Mouse (Mus musculus) hindbrain, embryonic 16.5 days (tissue): Measurements from ENCODE around the gene C730034F03Rik. TPM values are rescaled to one million over a fixed set of nuclear protein-coding genes. Genes with fewer than 3 reads are reported as not detected.

Source experiments
- ATAC-seq: fragments of 200-750 bp; cut with Nextera tagmentation; 2 replicates; pipeline ENCODE4 v1.8.0; 2017; ENCODE audit warnings: moderate TSS enrichment, moderate library complexity
- H3K27ac ChIP-seq: fragments of 300-500 bp; sonication (generic); 2 replicates; pipeline ENCODE4 v1.5.1; 2014; ENCODE audit warnings: low read depth, mild to moderate bottlenecking, control low read depth, low read length, moderate library complexity
- H3K27me3 ChIP-seq: fragments of 300-500 bp; sonication (generic); replicated peaks from 2 replicates; pipeline ENCODE4 v1.6.1; 2014; ENCODE audit warnings: low read length; ENCODE audit not compliant: control insufficient read depth, insufficient read depth
- H3K36me3 ChIP-seq: fragments of 300-500 bp; sonication (generic); 2 replicates; pipeline ENCODE4 v1.6.1; 2014; ENCODE audit warnings: mild to moderate bottlenecking, low read length, moderate library complexity, mixed read lengths; ENCODE audit not compliant: control insufficient read depth, insufficient read depth
- H3K4me1 ChIP-seq: fragments of 300-500 bp; sonication (generic); 2 replicates; pipeline ENCODE4 v1.6.1; 2014; ENCODE audit warnings: low read depth, low read length; ENCODE audit not compliant: control insufficient read depth, insufficient read depth
- H3K4me2 ChIP-seq: fragments of 300-500 bp; sonication (generic); 2 replicates; pipeline ENCODE4 v1.6.1; 2014; ENCODE audit warnings: mild to moderate bottlenecking, low read length, control low read depth, moderate library complexity
- H3K4me3 ChIP-seq: fragments of 300-500 bp; sonication (generic); 2 replicates; pipeline ENCODE4 v1.5.1; 2014; ENCODE audit warnings: mild to moderate bottlenecking, low read length, control low read depth, moderate library complexity
- H3K9ac ChIP-seq: fragments of 300-500 bp; sonication (generic); 2 replicates; pipeline ENCODE4 v1.6.1; 2014; ENCODE audit warnings: low read depth, mild to moderate bottlenecking, control low read depth, low read length, moderate library complexity
- H3K9me3 ChIP-seq: fragments of 300-500 bp; sonication (generic); 2 replicates; pipeline ENCODE4 v1.6.1; 2014; ENCODE audit warnings: mild to moderate bottlenecking, low read length, moderate library complexity; ENCODE audit not compliant: control insufficient read depth
- WGBS: fragments of 180-500 bp; shearing (Covaris S2); extraction: QIAGEN DNeasy Blood & Tissue Kit; methylation state at CpG from one replicate; pipeline ENCODE4 v1.1.7; 2014; 5-methylcytosine and 5-hydroxymethylcytosine counted together
- polyA plus RNA-seq: library from polyadenylated mRNA; unstranded; fragments of >200 nt; fragmentation: Nextera tagmentation; extraction: Ambion mirVana; gene quantifications from 2 replicates; pipeline ENCODE4 v1.2.1, GENCODE M21; 2015

Gene C730034F03Rik
- polyA plus RNA-seq, 1 experiment from 2014 or later = 5.9 TPM

GRCm38 (mm10) chr15:89477091-89477491 lies 47.7 kb downstream of the C730034F03Rik start, which contains the start of gene Arsa:
TSS of gene Arsa (minus strand) at chr15:89477425.
- no peak for ATAC-seq
- peak within 1 kb of the TSS; percentile 88 for H3K27ac ChIP-seq
- peak within 1 kb of the TSS; percentile 73 for H3K4me3 ChIP-seq
- peak within 1 kb of the TSS; percentile 94 for H3K4me2 ChIP-seq
- no peaks in the 10 kb centered on the region for H3K36me3 ChIP-seq
- H3K9ac ChIP-seq = peak within 1 kb of the TSS; percentile 78
- H3K4me1 ChIP-seq = peaks cover 18% of the 10 kb centered on the region
- no peaks in the 10 kb centered on the region for H3K9me3 ChIP-seq
- H3K27me3 ChIP-seq = no peaks in the 10 kb centered on the region
- 28% methylated on average over 9 of the region's 9 CpGs for WGBS

DNA sequence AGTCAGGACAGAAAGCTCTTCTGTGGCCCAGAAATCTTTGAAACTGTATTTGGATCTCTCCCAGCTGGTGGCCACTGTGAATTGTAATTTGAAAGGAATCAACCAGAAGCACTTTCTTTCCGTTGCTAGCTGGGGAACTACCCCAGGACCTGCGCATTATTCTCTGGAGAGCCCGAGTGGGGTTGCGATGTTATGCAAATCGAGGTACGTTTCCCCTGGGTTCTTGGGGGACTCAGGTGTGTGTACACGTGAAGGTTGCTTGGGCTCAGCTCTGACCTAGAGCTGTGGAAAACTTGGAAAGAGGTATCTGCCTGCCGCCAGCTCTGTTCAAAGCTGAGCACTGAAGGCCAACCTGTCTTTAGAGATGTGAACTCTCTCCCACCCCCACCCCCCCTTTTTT lies 48.4 kb downstream of the C730034F03Rik start:
- Histone ChIP-seq H3K27me3 (no peaks in the 10 kb centered on the region), H3K4me2 (no peak overlapping the region), H3K9me3 (no peaks in the 10 kb centered on the region), H3K9ac (no peak overlapping the region), H3K27ac (no peak overlapping the region), H3K36me3 (no peaks in the 10 kb centered on the region), H3K4me3 (no peak overlapping the region), H3K4me1 (peaks cover 18% of the 10 kb centered on the region)
- no peak for ATAC-seq
- WGBS = 44% methylated on average over 8 of the region's 8 CpGs

GRCm38 (mm10) chr15:89478622-89479021 lies 49.2 kb downstream of the C730034F03Rik start:
- H3K4me1 ChIP-seq = peaks cover 18% of the 10 kb centered on the region
- no peaks in the 10 kb centered on the region for H3K36me3 ChIP-seq
- WGBS = 87% methylated on average over 3 of the region's 3 CpGs
- H3K27ac ChIP-seq = no peak overlapping the region
- H3K4me3 ChIP-seq = no peak overlapping the region
- no peak overlapping the region for H3K4me2 ChIP-seq
- no peak for ATAC-seq
- H3K9me3 ChIP-seq = no peaks in the 10 kb centered on the region
- H3K9ac ChIP-seq = no peak overlapping the region
- H3K27me3 ChIP-seq = no peaks in the 10 kb centered on the region

Other genes starting within 250 kb of the C730034F03Rik start
- gene Plxnb2, start 248.8 kb upstream of the C730034F03Rik start, polyA plus RNA-seq = 85.2 and 106 TPM in 2 replicates
- 86.6 and 93.2 TPM in 2 replicates for gene Dennd6b, start 233.1 kb upstream of the C730034F03Rik start, polyA plus RNA-seq
- gene Ppp6r2, start 218.0 kb upstream of the C730034F03Rik start, polyA plus RNA-seq = 59.4 and 71.5 TPM in 2 replicates
- gene Sbf1, start 114.3 kb upstream of the C730034F03Rik start, polyA plus RNA-seq = 93.2 and 102 TPM in 2 replicates
- gene Adm2, start 106.9 kb upstream of the C730034F03Rik start, polyA plus RNA-seq = not detected in 2 replicates
- not detected in 2 replicates for gene Miox, start 95.2 kb upstream of the C730034F03Rik start, polyA plus RNA-seq
- 33.0 and 38.5 TPM in 2 replicates for gene Lmf2, start 73.9 kb upstream of the C730034F03Rik start, polyA plus RNA-seq
- 115 and 122 TPM in 2 replicates for gene Ncaph2, start 73.9 kb upstream of the C730034F03Rik start, polyA plus RNA-seq
- 16.7 and 20.2 TPM in 2 replicates for gene Sco2, start 55.7 kb upstream of the C730034F03Rik start, polyA plus RNA-seq
- 2.6 TPM in 2 replicates for gene Tymp, start 52.5 kb upstream of the C730034F03Rik start, polyA plus RNA-seq
- 4.8 and 5.4 TPM in 2 replicates for gene Odf3b, start 50.3 kb upstream of the C730034F03Rik start, polyA plus RNA-seq
- 0.08 TPM in 1 of 2 replicates, not detected in the other for gene Klhdc7b, start 44.7 kb upstream of the C730034F03Rik start, polyA plus RNA-seq
- not detected in 2 replicates for gene Syce3, start 19.1 kb upstream of the C730034F03Rik start, polyA plus RNA-seq
- 0.60 and 1.4 TPM in 2 replicates for gene Cpt1b, start 3.7 kb upstream of the C730034F03Rik start, polyA plus RNA-seq
- 0.11 TPM in 1 of 2 replicates, not detected in the other for gene Gm44502, start 107 bp downstream of the C730034F03Rik start, polyA plus RNA-seq
- gene Chkb, start 319 bp downstream of the C730034F03Rik start, polyA plus RNA-seq = 82.1 and 85.6 TPM in 2 replicates
- 84.5 and 88.1 TPM in 2 replicates for gene Mapk8ip2, start 24.3 kb downstream of the C730034F03Rik start, polyA plus RNA-seq
- gene Arsa, start 47.8 kb downstream of the C730034F03Rik start, polyA plus RNA-seq = 35.4 and 37.3 TPM in 2 replicates
- gene Shank3, start 70.0 kb downstream of the C730034F03Rik start, polyA plus RNA-seq = 7.7 and 8.4 TPM in 2 replicates
- 0.75 and 0.93 TPM in 2 replicates for gene Acr, start 138.7 kb downstream of the C730034F03Rik start, polyA plus RNA-seq
- gene Rabl2, start 162.3 kb downstream of the C730034F03Rik start, polyA plus RNA-seq = 81.8 and 91.8 TPM in 2 replicates